16 mouse cellular contexts compared by ENCODE assay signal in the genomic region with DNA sequence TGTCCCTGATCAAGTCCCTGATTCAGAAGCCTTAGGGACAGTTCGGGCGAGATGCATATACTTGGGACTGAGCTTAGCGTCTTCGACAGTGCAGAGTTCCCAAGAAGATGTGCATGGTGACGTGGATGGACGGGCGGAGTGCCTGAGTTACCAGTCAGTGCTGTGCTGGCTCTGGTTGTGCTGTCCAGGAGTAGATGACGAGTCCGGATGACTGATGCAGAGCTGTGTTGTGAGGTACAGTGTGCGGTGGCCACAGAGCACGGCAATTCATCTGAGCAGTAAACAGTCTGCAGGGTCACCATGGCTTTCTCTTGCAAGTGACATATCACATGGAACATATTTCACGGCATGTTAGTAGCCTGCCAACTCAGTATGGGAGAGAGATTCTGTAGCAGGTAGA.
"Had no signal": no experiment of that assay in that cellular context is flagged by ENCODE, and none has a peak within 500 bp of the region (broad histone marks: within the 10 kb centered on the region; RNA-seq: fewer than 3 reads in every experiment).

No protein-coding gene starts in this region.

- H3K9me3 ChIP-seq: lung, embryonic 15.5 days; megakaryocyte, embryonic 14.5 days; midbrain, embryonic 13.5 days; midbrain, embryonic 15.5 days; neural tube, embryonic 12.5 days; stomach, embryonic 15.5 days had no signal

- ATAC-seq: lung, postnatal 0 days; midbrain, embryonic 13.5 days; midbrain, embryonic 15.5 days had no signal

- H3K4me2 ChIP-seq: lung, embryonic 15.5 days; midbrain, embryonic 11.5 days; midbrain, embryonic 13.5 days; midbrain, embryonic 15.5 days; neural tube, embryonic 12.5 days; stomach, embryonic 15.5 days had no signal

- H3K9ac ChIP-seq: lung, embryonic 15.5 days; midbrain, embryonic 13.5 days; midbrain, embryonic 15.5 days; neural tube, embryonic 12.5 days; stomach, embryonic 15.5 days had no signal

- H3K4me3 ChIP-seq: lung, embryonic 15.5 days; megakaryocyte, embryonic 14.5 days; midbrain, embryonic 13.5 days; midbrain, embryonic 15.5 days; neural tube, embryonic 12.5 days; stomach, embryonic 15.5 days had no signal

- H3K27ac ChIP-seq: lung, embryonic 15.5 days; macrophage; midbrain, embryonic 13.5 days; midbrain, embryonic 15.5 days; neural tube, embryonic 12.5 days; stomach, embryonic 15.5 days had no signal

- DNase-seq: lung, adult 2 months; lung, postnatal 14 days; lung, postnatal 36 days; right cerebral cortex, postnatal 14 days; thymus, adult 2 months; thymus, postnatal 25 days; thymus, postnatal 4 days had no signal

- H3K27me3 ChIP-seq: lung, embryonic 15.5 days; megakaryocyte, embryonic 14.5 days; midbrain, embryonic 13.5 days; midbrain, embryonic 15.5 days; neural tube, embryonic 12.5 days; stomach, embryonic 15.5 days had no signal

- H3K36me3 ChIP-seq: lung, embryonic 15.5 days; midbrain, embryonic 13.5 days; midbrain, embryonic 15.5 days; neural tube, embryonic 12.5 days; stomach, embryonic 15.5 days had no signal
